ENCODE assay signal across 11 mouse cellular contexts in the genomic region with DNA sequence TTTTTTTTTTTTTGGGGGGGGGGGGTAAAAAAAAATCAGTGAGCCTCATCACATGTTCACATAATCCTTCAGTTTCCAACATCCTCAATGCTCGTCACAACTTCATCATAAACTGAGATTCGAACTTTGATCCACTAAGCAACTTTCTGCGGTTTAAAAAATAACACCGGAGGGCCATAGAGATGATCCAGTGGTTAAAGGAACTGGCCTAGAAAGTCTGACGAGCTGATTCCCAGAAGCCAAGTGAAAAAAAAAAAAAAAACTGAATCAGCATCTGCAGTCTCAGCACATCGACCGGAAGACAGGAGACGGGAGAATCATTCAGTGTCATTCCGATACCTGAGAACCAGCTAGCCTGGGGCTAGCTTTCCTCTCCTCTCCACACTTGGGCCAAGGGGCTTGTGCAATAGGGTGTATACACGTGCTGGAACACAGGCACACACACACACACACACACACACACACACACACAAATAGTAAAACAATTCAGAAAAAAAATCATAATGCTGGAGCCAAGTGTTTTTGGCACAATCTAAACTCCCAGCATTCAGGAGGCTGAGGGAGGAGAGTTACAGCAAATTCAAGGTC. TPM values are rescaled to one million over a fixed set of nuclear protein-coding genes. Genes with fewer than 3 reads are reported as not detected.
A peak's percentile ranks its signal among the peaks of the same experiment; 100 is the strongest.
DNase-seq lines count a peak whose midpoint lies in the region; ATAC-seq and TF ChIP-seq lines count a peak whose summit lies in the region.
"Had no signal": no experiment of that assay in that cellular context is flagged by ENCODE, and none has a peak within 500 bp of the region (broad histone marks: within the 10 kb centered on the region; RNA-seq: fewer than 3 reads in every experiment).

No protein-coding gene starts in this region.

- DNase-seq in heart, postnatal 14 days = no peak
- no peak for DNase-seq in left cerebral cortex, adult 2 months (ENCODE audit: extremely low spot score in 1 of 2, low spot score in 2 of 2)
- no peak for DNase-seq in left cerebral cortex, adult 9 months (ENCODE audit: low spot score in 2 of 2)
- peak; percentile 53 for DNase-seq in adipocyte (ENCODE audit: low spot score)
- DNase-seq in limb, embryonic 10.5 days (ENCODE audit: low spot score) = no peak
- DNase-seq in right cerebral cortex, adult 2 months (ENCODE audit: low spot score in 2 of 2) = no peak
- DNase-seq: right cerebral cortex, adult 18-20 months had no signal

- intact Hi-C loops in heart, postnatal 14 days (cut with DNase I) = no loop called here
- intact Hi-C loops in left cerebral cortex, adult 2 months (cut with DNase I) = no loop called here

- H3K4me2 ChIP-seq in heart, embryonic 12.5 days = peak overlapping the region; percentile 35
- 0 out of 2 replicates have a peak overlapping the region, but pooled peaks have one; percentile 4 for H3K4me2 ChIP-seq in intestine, embryonic 15.5 days (replicated peaks)

- no peaks in the 10 kb centered on the region for H3K36me3 ChIP-seq in heart, embryonic 12.5 days
- H3K36me3 ChIP-seq in intestine, embryonic 15.5 days = no peaks in the 10 kb centered on the region
- H3K36me3 ChIP-seq in limb, embryonic 10.5 days = no peaks in the 10 kb centered on the region
- H3K36me3 ChIP-seq: limb, embryonic 13.5 days; midbrain, embryonic 10.5 days had no signal

- no peak overlapping the region for H3K9ac ChIP-seq in heart, embryonic 12.5 days
- H3K9ac ChIP-seq in intestine, embryonic 15.5 days = no peak overlapping the region
- H3K9ac ChIP-seq: limb, embryonic 13.5 days had no signal

- peak overlapping the region; percentile 80 for H3K27ac ChIP-seq in heart, embryonic 12.5 days (ENCODE audit: poor library complexity, severe bottlenecking)
- H3K27ac ChIP-seq in left cerebral cortex, adult 2 months = peak overlapping the region; percentile 73
- H3K27ac ChIP-seq in intestine, embryonic 15.5 days = no peak overlapping the region
- H3K27ac ChIP-seq in limb, embryonic 10.5 days = no peak overlapping the region
- H3K27ac ChIP-seq: limb, embryonic 13.5 days; midbrain, embryonic 10.5 days had no signal

- ATAC-seq in heart, embryonic 12.5 days (ENCODE audit: insufficient number of reproducible peaks, low FRiP score) = no peak
- ATAC-seq in intestine, embryonic 15.5 days = no peak

- WGBS in heart, embryonic 12.5 days = 70% methylated on average over 10 of the region's 10 CpGs
- WGBS in intestine, embryonic 15.5 days = 71% methylated on average over 10 of the region's 10 CpGs
- 79% methylated on average over 10 of the region's 10 CpGs for WGBS in limb, embryonic 10.5 days

- no peak for TF ChIP-seq CTCF in left cerebral cortex, adult 2 months (IDR thresholded peaks at IDR 0.05)

- no peak overlapping the region; the same call in 1 of the 2 replicates for H3K4me3 ChIP-seq in heart, embryonic 12.5 days
- peak overlapping the region; percentile 78; the same call in 1 of the 2 replicates for H3K4me3 ChIP-seq in left cerebral cortex, adult 2 months
- no peak overlapping the region for H3K4me3 ChIP-seq in intestine, embryonic 15.5 days (replicated peaks)
- H3K4me3 ChIP-seq in limb, embryonic 10.5 days = no peak overlapping the region
- H3K4me3 ChIP-seq: limb, embryonic 13.5 days; midbrain, embryonic 10.5 days had no signal

- H3K4me1 ChIP-seq in heart, embryonic 12.5 days (replicated peaks) = peaks cover 39% of the 10 kb centered on the region
- peaks cover 6% of the 10 kb centered on the region; the same call in 1 of the 2 replicates for H3K4me1 ChIP-seq in intestine, embryonic 15.5 days (replicated peaks)
- peaks cover 17% of the 10 kb centered on the region for H3K4me1 ChIP-seq in limb, embryonic 10.5 days

- H3K27me3 ChIP-seq in heart, embryonic 12.5 days (replicated peaks) = no peaks in the 10 kb centered on the region
- H3K27me3 ChIP-seq in intestine, embryonic 15.5 days (replicated peaks) = no peaks in the 10 kb centered on the region
- no peaks in the 10 kb centered on the region for H3K27me3 ChIP-seq in limb, embryonic 10.5 days (ENCODE audit: low read depth, poor library complexity, severe bottlenecking)
- H3K27me3 ChIP-seq: limb, embryonic 13.5 days had no signal

- H3K9me3 ChIP-seq in heart, embryonic 12.5 days (replicated peaks) = no peaks in the 10 kb centered on the region
- no peaks in the 10 kb centered on the region for H3K9me3 ChIP-seq in intestine, embryonic 15.5 days
- H3K9me3 ChIP-seq in limb, embryonic 10.5 days (replicated peaks) = no peaks in the 10 kb centered on the region
- H3K9me3 ChIP-seq: limb, embryonic 13.5 days; midbrain, embryonic 10.5 days had no signal

RNA-seq across cellular contexts. Expression of gene Lgmn, which starts 2.6 kb away (rescaled TPM):
- 126 and 127 TPM in 2 replicates for polyA plus RNA-seq in heart, embryonic 12.5 days (2016; fragmentation: Nextera tagmentation; extraction: Ambion mirVana)
- 10 to 100 TPM; 78.1 to 82.0 TPM for total RNA-seq in heart, postnatal 14 days (2021)
- total RNA-seq in left cerebral cortex, adult 2 months (2021) = 100 to 1,000 TPM in 1 of 2 experiments, 10 to 100 TPM in 1; 93.8 to 102 TPM
- polyA plus RNA-seq in intestine, embryonic 15.5 days (2015; fragmentation: Nextera tagmentation; extraction: Ambion mirVana) = 81.0 and 84.1 TPM in 2 replicates
- 37.0 and 40.5 TPM in 2 replicates for polyA plus RNA-seq in limb, embryonic 10.5 days (2016; fragmentation: Nextera tagmentation; extraction: Ambion mirVana)

RNA-seq across cellular contexts. Expression of gene Golga5, which starts 31.9 kb away (rescaled TPM):
- polyA plus RNA-seq in heart, embryonic 12.5 days (2016; fragmentation: Nextera tagmentation; extraction: Ambion mirVana) = 28.8 and 29.0 TPM in 2 replicates
- 10 to 100 TPM; 23.5 to 25.8 TPM for total RNA-seq in heart, postnatal 14 days (2021)
- total RNA-seq in left cerebral cortex, adult 2 months (2021) = 10 to 100 TPM; 26.7 to 28.2 TPM
- polyA plus RNA-seq in intestine, embryonic 15.5 days (2015; fragmentation: Nextera tagmentation; extraction: Ambion mirVana) = 30.0 and 33.1 TPM in 2 replicates
- polyA plus RNA-seq in limb, embryonic 10.5 days (2016; fragmentation: Nextera tagmentation; extraction: Ambion mirVana) = 27.1 and 30.9 TPM in 2 replicates

Comparison
In these comparisons a context has a peak if more than half of its experiments do, and no peak if none do; other contexts are left out.
1. H3K27ac ChIP-seq: peak in heart, embryonic 12.5 days (single experiment) and left cerebral cortex, adult 2 months (single experiment); none in intestine, embryonic 15.5 days (single experiment) and limb, embryonic 10.5 days (single experiment).